Mouse (Mus musculus): ENCODE results near the gene Sh3pxd2b. TPM values are rescaled to one million over a fixed set of nuclear protein-coding genes. Genes with fewer than 3 reads are reported as not detected.

The Sh3pxd2b gene
- polyA plus RNA-seq, 1 experiment from 2014 or later = 28.8 TPM

DNA sequence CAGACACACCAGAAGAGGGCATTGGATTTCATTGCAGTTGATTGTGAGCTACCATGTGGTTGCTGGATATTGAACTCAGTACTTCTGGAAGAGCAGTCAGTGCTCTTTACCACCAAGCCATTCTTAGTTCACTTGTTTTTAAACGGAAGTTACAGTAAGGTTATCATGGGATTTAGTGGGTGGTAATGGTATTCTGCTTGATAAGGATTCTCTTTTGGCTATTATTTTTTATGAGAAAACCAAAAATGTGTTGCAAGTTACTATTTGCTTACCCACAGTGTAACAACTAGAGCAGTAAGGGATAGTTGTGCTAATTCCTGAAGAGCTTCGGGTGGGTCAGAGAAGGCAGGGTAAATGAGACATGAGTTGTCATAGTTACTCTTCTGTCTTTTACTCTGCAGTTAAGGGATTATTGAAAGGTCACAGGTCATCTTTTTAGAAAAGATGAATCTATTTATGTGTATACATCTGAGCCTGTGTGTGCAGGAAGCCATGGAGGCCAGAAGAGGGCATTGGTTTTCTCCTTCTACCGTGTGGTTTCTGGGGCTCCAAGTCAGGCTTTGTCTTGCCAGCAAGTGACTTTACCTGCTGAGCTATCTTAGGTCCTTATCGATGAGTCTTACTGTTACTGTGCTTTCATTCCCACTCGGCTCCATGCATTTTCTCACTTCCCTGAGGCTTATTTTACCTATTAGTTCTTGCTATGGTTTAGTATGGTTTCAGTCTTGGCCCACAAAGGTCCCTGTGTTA is 128.0 kb downstream of the Sh3pxd2b start:
- 81% methylated on average over 5 of the region's 5 CpGs for WGBS
- H3K4me2 ChIP-seq (replicated peaks) = no peak overlapping the region
- no peaks in the 10 kb centered on the region for H3K27me3 ChIP-seq
- H3K9me3 ChIP-seq = no peaks in the 10 kb centered on the region
- 0 out of 2 replicates have a peak, but pooled peaks cover 3% of the 10 kb centered on the region for H3K36me3 ChIP-seq
- peaks cover 6% of the 10 kb centered on the region; the same call in 1 of the 2 replicates for H3K4me1 ChIP-seq
- no peak overlapping the region for H3K9ac ChIP-seq
- ATAC-seq (ENCODE audit: insufficient number of reproducible peaks, insufficient read depth, low FRiP score, low TSS enrichment) = no peak
- H3K4me3 ChIP-seq = no peak overlapping the region
- no peak overlapping the region for H3K27ac ChIP-seq

Other genes with a start within 250 kb of the Sh3pxd2b start
- not detected in 2 replicates for gene Il9r, start 147.5 kb upstream of the Sh3pxd2b start, polyA plus RNA-seq (2016; fragmentation: Nextera tagmentation; extraction: Ambion mirVana)
- 69.3 and 71.1 TPM in 2 replicates for gene Snrnp25, start 142.4 kb upstream of the Sh3pxd2b start, polyA plus RNA-seq (2016; fragmentation: Nextera tagmentation; extraction: Ambion mirVana)
- gene Rhbdf1, start 125.5 kb upstream of the Sh3pxd2b start, polyA plus RNA-seq (2016; fragmentation: Nextera tagmentation; extraction: Ambion mirVana) = 46.5 and 49.8 TPM in 2 replicates
- 36.0 and 36.5 TPM in 2 replicates for gene Mpg, start 121.3 kb upstream of the Sh3pxd2b start, polyA plus RNA-seq (2016; fragmentation: Nextera tagmentation; extraction: Ambion mirVana)
- 47.9 and 48.2 TPM in 2 replicates for gene Nprl3, start 80.1 kb upstream of the Sh3pxd2b start, polyA plus RNA-seq (2016; fragmentation: Nextera tagmentation; extraction: Ambion mirVana)
- gene Hba-x, start 71.4 kb upstream of the Sh3pxd2b start, polyA plus RNA-seq (2016; fragmentation: Nextera tagmentation; extraction: Ambion mirVana) = 1,599 and 1,804 TPM in 2 replicates
- gene Hba-a1, start 64.3 kb upstream of the Sh3pxd2b start, polyA plus RNA-seq (2016; fragmentation: Nextera tagmentation; extraction: Ambion mirVana) = 3,181 and 3,391 TPM in 2 replicates
- 2.5 and 4.6 TPM in 2 replicates for gene Hbq1b, start 60.9 kb upstream of the Sh3pxd2b start, polyA plus RNA-seq (2016; fragmentation: Nextera tagmentation; extraction: Ambion mirVana)
- gene Hba-a2, start 51.3 kb upstream of the Sh3pxd2b start, polyA plus RNA-seq (2016; fragmentation: Nextera tagmentation; extraction: Ambion mirVana) = 6,828 and 7,450 TPM in 2 replicates
- 0.53 TPM in 1 of 2 replicates, not detected in the other for gene Hbq1a, start 47.8 kb upstream of the Sh3pxd2b start, polyA plus RNA-seq (2016; fragmentation: Nextera tagmentation; extraction: Ambion mirVana)
- 93.7 and 96.7 TPM in 2 replicates for gene Ubtd2, start 107.5 kb downstream of the Sh3pxd2b start, polyA plus RNA-seq (2016; fragmentation: Nextera tagmentation; extraction: Ambion mirVana)
- 0.32 and 0.36 TPM in 2 replicates for gene Efcab9, start 184.3 kb downstream of the Sh3pxd2b start, polyA plus RNA-seq (2016; fragmentation: Nextera tagmentation; extraction: Ambion mirVana)
- 3.1 and 3.2 TPM in 2 replicates for gene Stk10, start 185.5 kb downstream of the Sh3pxd2b start, polyA plus RNA-seq (2016; fragmentation: Nextera tagmentation; extraction: Ambion mirVana)